ENCODE assay signal across 9 mouse cellular contexts in the genomic region with DNA sequence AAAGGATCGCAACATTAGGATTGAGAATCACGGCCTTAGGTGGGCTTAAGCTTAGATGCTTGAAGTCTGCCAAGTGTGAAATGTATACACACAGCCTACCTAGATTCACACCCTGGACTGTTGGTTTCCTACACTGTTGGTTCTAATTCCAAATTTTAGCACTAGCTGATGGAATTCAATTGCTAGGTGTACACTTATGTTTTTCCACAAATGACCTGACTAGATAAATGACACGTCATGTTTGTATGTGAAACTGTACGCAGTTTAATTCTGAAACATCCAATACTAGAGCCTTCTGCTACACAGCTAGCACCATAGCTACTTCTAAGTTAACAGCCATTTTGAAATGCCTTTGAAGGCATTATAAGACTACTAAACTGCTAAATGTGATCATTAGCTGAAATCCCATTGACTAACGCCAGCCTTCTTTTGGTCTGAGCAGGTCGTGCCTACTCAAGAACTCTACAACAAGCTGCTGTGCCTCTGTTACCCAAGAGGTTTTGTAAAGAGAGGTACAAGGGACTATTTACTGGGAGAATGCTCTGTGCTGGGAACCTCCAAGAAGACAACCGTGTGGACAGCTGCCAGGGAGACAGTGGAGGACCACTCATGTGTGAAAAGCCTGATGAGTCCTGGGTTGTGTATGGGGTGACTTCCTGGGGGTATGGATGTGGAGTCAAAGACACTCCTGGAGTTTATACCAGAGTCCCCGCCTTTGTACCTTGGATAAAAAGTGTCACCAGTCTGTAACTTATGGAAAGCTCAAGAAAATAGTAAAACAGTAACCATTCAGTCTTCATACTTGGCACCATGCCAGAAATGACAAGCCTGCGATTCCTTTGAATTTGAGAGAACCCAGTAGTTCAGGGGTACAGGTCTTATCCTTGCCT. TPM values are rescaled to one million over a fixed set of nuclear protein-coding genes. Genes with fewer than 3 reads are reported as not detected.
DNase-seq lines count a peak whose midpoint lies in the region; ATAC-seq and TF ChIP-seq lines count a peak whose summit lies in the region.
"Had no signal": no experiment of that assay in that cellular context is flagged by ENCODE, and none has a peak within 500 bp of the region (broad histone marks: within the 10 kb centered on the region; RNA-seq: fewer than 3 reads in every experiment).

No protein-coding gene starts in this region.

- peak overlapping the region; percentile 92; the same call in 1 of the 2 replicates for H3K4me3 ChIP-seq in left cerebral cortex, adult 2 months
- H3K4me3 ChIP-seq in MEL (ENCODE audit: control insufficient read depth in 1 of 2, insufficient read depth in 1 of 2, low read depth in 2 of 2, low read length in 2 of 2): peak overlapping the region; percentile 6 to 73; a peak in 3 of 4 replicates
- no peak overlapping the region for H3K4me3 ChIP-seq in forebrain, embryonic 13.5 days
- 0 out of 2 replicates have a peak overlapping the region, but pooled peaks have one; percentile 6 for H3K4me3 ChIP-seq in kidney, embryonic 16.5 days (ENCODE audit: low read length)
- H3K4me3 ChIP-seq in midbrain, embryonic 14.5 days (replicated peaks; ENCODE audit: low read depth, low read length): peak overlapping the region; percentile 69; the same call in 1 of the 2 replicates

- TF ChIP-seq CTCF in left cerebral cortex, adult 2 months (IDR thresholded peaks at IDR 0.05): no peak
- TF ChIP-seq CTCF in MEL (IDR thresholded peaks at IDR 0.05 in 2 of 3, conservative IDR thresholded peaks at IDR 0.05 in 1 of 3; ENCODE audit: control insufficient read depth in 1 of 3, insufficient read depth in 1 of 3, low read depth in 2 of 3, low read length in 3 of 3, poor library complexity in 1 of 3, severe bottlenecking in 1 of 3): no peak

- H3K9ac ChIP-seq in MEL (ENCODE audit: control insufficient read depth, low read depth, low read length, poor library complexity, severe bottlenecking): peak overlapping the region; percentile 81
- H3K9ac ChIP-seq in forebrain, embryonic 13.5 days: no peak overlapping the region
- H3K9ac ChIP-seq in kidney, embryonic 16.5 days (replicated peaks; ENCODE audit: low read length): no peak overlapping the region
- H3K9ac ChIP-seq in midbrain, embryonic 14.5 days (replicated peaks; ENCODE audit: low read length): no peak overlapping the region

- no peak overlapping the region for H3K27ac ChIP-seq in left cerebral cortex, adult 2 months
- H3K27ac ChIP-seq in MEL (ENCODE audit: control insufficient read depth, low read depth, low read length): peak overlapping the region; percentile 80
- no peak overlapping the region; the same call in 1 of the 2 replicates for H3K27ac ChIP-seq in forebrain, embryonic 13.5 days
- peak overlapping the region; percentile 69 for H3K27ac ChIP-seq in kidney, embryonic 16.5 days (ENCODE audit: low read length)
- H3K27ac ChIP-seq in midbrain, embryonic 14.5 days (replicated peaks; ENCODE audit: low read depth, low read length): no peak overlapping the region

- TF ChIP-seq POLR2A in MEL (IDR thresholded peaks at IDR 0.05; ENCODE audit: control insufficient read depth in 1 of 2, insufficient read depth in 1 of 2, low read depth in 1 of 2, low read length in 2 of 2, poor library complexity in 1 of 2): peak; percentile 53 to 93; a peak in 2 of 4 replicates

- ATAC-seq in forebrain, embryonic 13.5 days: no peak
- peak; percentile 10; the same call in 1 of the 2 replicates for ATAC-seq in kidney, embryonic 16.5 days (ENCODE audit: low FRiP score, low TSS enrichment)
- ATAC-seq in midbrain, embryonic 14.5 days (ENCODE audit: low FRiP score, low TSS enrichment): no peak

- no peaks in the 10 kb centered on the region for H3K9me3 ChIP-seq in MEL (replicated peaks; ENCODE audit: insufficient read depth, low read length)
- no peaks in the 10 kb centered on the region for H3K9me3 ChIP-seq in forebrain, embryonic 13.5 days (replicated peaks)
- H3K9me3 ChIP-seq in kidney, embryonic 16.5 days (ENCODE audit: low read length): no peaks in the 10 kb centered on the region
- H3K9me3 ChIP-seq in midbrain, embryonic 14.5 days (ENCODE audit: control insufficient read depth, low read length): no peaks in the 10 kb centered on the region

- H3K4me2 ChIP-seq in forebrain, embryonic 13.5 days: peak overlapping the region; percentile 72
- H3K4me2 ChIP-seq in kidney, embryonic 16.5 days (replicated peaks; ENCODE audit: low read depth, low read length): peak overlapping the region; percentile 79
- H3K4me2 ChIP-seq in midbrain, embryonic 14.5 days (ENCODE audit: low read length): peak overlapping the region; percentile 84

- no peaks in the 10 kb centered on the region for H3K27me3 ChIP-seq in MEL (ENCODE audit: control insufficient read depth in 1 of 2, insufficient read depth in 2 of 2, low read length in 2 of 2)
- H3K27me3 ChIP-seq in forebrain, embryonic 13.5 days: no peaks in the 10 kb centered on the region
- H3K27me3 ChIP-seq in kidney, embryonic 16.5 days (ENCODE audit: insufficient read depth, low read length): no peaks in the 10 kb centered on the region
- no peaks in the 10 kb centered on the region for H3K27me3 ChIP-seq in midbrain, embryonic 14.5 days (ENCODE audit: control insufficient read depth, insufficient read depth, low read length)

- peaks cover 0 to 13% of the 10 kb centered on the region in 2 experiments; a peak in 1 of 4 replicates for H3K4me1 ChIP-seq in MEL (ENCODE audit: control insufficient read depth in 1 of 2, insufficient read depth in 2 of 2, low read length in 2 of 2)
- H3K4me1 ChIP-seq in forebrain, embryonic 13.5 days: peaks cover 32% of the 10 kb centered on the region
- H3K4me1 ChIP-seq in kidney, embryonic 16.5 days (ENCODE audit: insufficient read depth, low read length): peaks cover 21% of the 10 kb centered on the region
- H3K4me1 ChIP-seq in midbrain, embryonic 14.5 days (ENCODE audit: control insufficient read depth, insufficient read depth, low read length): peaks cover 26% of the 10 kb centered on the region

- no peak for TF ChIP-seq EP300 in MEL (IDR thresholded peaks at IDR 0.05; ENCODE audit: low read depth in 1 of 2, low read length in 2 of 2)

- peaks cover 16% of the 10 kb centered on the region for H3K79me2 ChIP-seq in MEL (ENCODE audit: control insufficient read depth, insufficient read depth, low read length, poor library complexity)

- no peak for TF ChIP-seq RAD21 in MEL (IDR thresholded peaks at IDR 0.05; ENCODE audit: low read depth, low read length)

- DNase-seq in left cerebral cortex, adult 2 months (ENCODE audit: extremely low spot score in 1 of 2, low spot score in 2 of 2): no peak
- no peak for DNase-seq in left cerebral cortex, postnatal 36 days (ENCODE audit: low spot score in 2 of 2)
- DNase-seq in MEL (ENCODE audit: low read depth, low spot score): peak; percentile 81
- peak; percentile 34 for DNase-seq in midbrain, embryonic 14.5 days
- DNase-seq in thymus, postnatal 36 days: no peak
- DNase-seq in thymus, postnatal 0 days (ENCODE audit: low spot score): no peak

- intact Hi-C loops in left cerebral cortex, adult 2 months (cut with DNase I): loop anchor here (5.0 kb wide), 1 partner anchor 134 kb away; no protein-coding TSS in a partner anchor
- intact Hi-C loops in left cerebral cortex, postnatal 36 days (cut with DNase I): loop anchor here (5.0 kb wide), 1 partner anchor 59 kb away; a partner anchor contains a TSS

- 49% methylated on average over 9 of the region's 9 CpGs for WGBS in forebrain, embryonic 13.5 days
- WGBS in kidney, embryonic 16.5 days: 52% methylated on average over 9 of the region's 9 CpGs
- WGBS in midbrain, embryonic 14.5 days: 54% methylated on average over 9 of the region's 9 CpGs

- H3K36me3 ChIP-seq in MEL (ENCODE audit: control insufficient read depth in 1 of 2, insufficient read depth in 2 of 2, low read length in 2 of 2): peaks cover 6 to 19% of the 10 kb centered on the region in 2 experiments; a peak in 2 of 4 replicates
- H3K36me3 ChIP-seq in forebrain, embryonic 13.5 days (ENCODE audit: poor library complexity, severe bottlenecking): peaks cover 9% of the 10 kb centered on the region; the same call in 1 of the 2 replicates
- peaks cover 9% of the 10 kb centered on the region; the same call in 1 of the 2 replicates for H3K36me3 ChIP-seq in kidney, embryonic 16.5 days (ENCODE audit: insufficient read depth, low read length)
- peaks cover 6% of the 10 kb centered on the region; the same call in 1 of the 2 replicates for H3K36me3 ChIP-seq in midbrain, embryonic 14.5 days (ENCODE audit: control insufficient read depth, insufficient read depth, low read length)

TF ChIP-seq in MEL, 35 proteins besides CTCF, POLR2A, EP300 and RAD21 (continues in another document):
- TF ChIP-seq TAL1 (IDR thresholded peaks at IDR 0.05; ENCODE audit: low read length): no peak
- no peak; the same call in 1 of the 2 replicates for TF ChIP-seq ZMIZ1 (IDR thresholded peaks at IDR 0.05; ENCODE audit: low read depth, low read length)
- TF ChIP-seq POLR2AphosphoS2 (IDR thresholded peaks at IDR 0.05; ENCODE audit: low read length): peak; percentile 97
- TF ChIP-seq GATA1 (IDR thresholded peaks at IDR 0.05; ENCODE audit: low read depth, low read length): no peak
- TF ChIP-seq MYC (IDR thresholded peaks at IDR 0.05; ENCODE audit: low read depth, low read length): peak; percentile 33; the same call in 1 of the 2 replicates
- TF ChIP-seq MYB (IDR thresholded peaks at IDR 0.05; ENCODE audit: low read depth, low read length): peak; percentile 49
- TF ChIP-seq GABPA (IDR thresholded peaks at IDR 0.05; ENCODE audit: low read depth, low read length): no peak
- TF ChIP-seq NELFE (IDR thresholded peaks at IDR 0.05; ENCODE audit: low read depth, low read length): no peak; the same call in 1 of the 2 replicates
- TF ChIP-seq CHD1 (IDR thresholded peaks at IDR 0.05; ENCODE audit: low read depth, low read length): no peak
- TF ChIP-seq MXI1 (IDR thresholded peaks at IDR 0.05; ENCODE audit: low read depth, low read length): no peak
- TF ChIP-seq ETS1 (IDR thresholded peaks at IDR 0.05; ENCODE audit: low read depth, low read length): 0 out of 2 replicates have a peak, but pooled peaks have one; percentile 10
- peak; percentile 20; the same call in 1 of the 2 replicates for TF ChIP-seq SMC3 (IDR thresholded peaks at IDR 0.05; ENCODE audit: low read depth, low read length)
- TF ChIP-seq MAFK (IDR thresholded peaks at IDR 0.05; ENCODE audit: borderline replicate concordance, low read depth, low read length): no peak
- 0 out of 2 replicates have a peak, but pooled peaks have one; percentile 21 for TF ChIP-seq RCOR1 (IDR thresholded peaks at IDR 0.05; ENCODE audit: low read depth, low read length)

RNA-seq across cellular contexts. Expression of a gene that starts 59.3 kb away (rescaled TPM):
- 10 to 100 TPM; 15.7 to 17.9 TPM for total RNA-seq in left cerebral cortex, adult 2 months (2021)
- 10 to 100 TPM; 15.7 to 18.0 TPM for total RNA-seq in left cerebral cortex, postnatal 36 days (2021)
- 0.23 and 0.29 TPM in 2 replicates for total RNA-seq in MEL (2012; rRNA removed)
- polyA plus RNA-seq in MEL (2012; ENCODE audit: insufficient read depth in 1 of 2, insufficient read length in 2 of 2, low read depth in 1 of 2, low replicate concordance in 2 of 2, missing spikeins in 1 of 2): not detected
- polyA plus RNA-seq in forebrain, embryonic 13.5 days (2015; fragmentation: Nextera tagmentation; extraction: Ambion mirVana): 1.4 and 2.6 TPM in 2 replicates
- polyA plus RNA-seq in kidney, embryonic 16.5 days (2015; fragmentation: Nextera tagmentation; extraction: Ambion mirVana): 8.9 and 9.4 TPM in 2 replicates
- polyA plus RNA-seq in midbrain, embryonic 14.5 days (2014; fragmentation: Nextera tagmentation; extraction: Ambion mirVana): 9.1 and 9.3 TPM in 2 replicates
- 0.32 and 0.48 TPM in 2 replicates for polyA plus RNA-seq in thymus, postnatal 0 days (2015; fragmentation: Nextera tagmentation; extraction: Ambion mirVana)
- total RNA-seq: common myeloid progenitor, adult 5-6 weeks had no signal

Comparison
In these comparisons a context has a peak if more than half of its experiments do, and no peak if none do; other contexts are left out.
1. DNase-seq: peak in MEL (single experiment) and midbrain, embryonic 14.5 days (single experiment); none in left cerebral cortex, adult 2 months (0 of 2), left cerebral cortex, postnatal 36 days (0 of 2), thymus, postnatal 36 days (0 of 2) and thymus, postnatal 0 days (single experiment).
2. H3K27ac ChIP-seq: peak in MEL (single experiment) and kidney, embryonic 16.5 days (single experiment); none in left cerebral cortex, adult 2 months (single experiment), forebrain, embryonic 13.5 days (single experiment) and midbrain, embryonic 14.5 days (single experiment).
3. Peak in every context shown above with its lines, with median percentiles within 50 percentile points of each other: H3K4me2 ChIP-seq.